Comparison of ENCODE assay signal across 16 mouse cellular contexts in genomic region chr2:101888886-101889285, GRCm38 (mm10).
"Had no signal": no experiment of that assay in that cellular context is flagged by ENCODE, and none has a peak within 500 bp of the region (broad histone marks: within the 10 kb centered on the region; RNA-seq: fewer than 3 reads in every experiment).

No protein-coding gene starts in this region.

- DNase-seq: retina, postnatal 1 day; right cerebral cortex, adult 18-20 months; right cerebral cortex, postnatal 14 days; right cerebral cortex, postnatal 25 days; right cerebral cortex, postnatal 4 days; spleen, adult 18-20 months; thymus, adult 18-20 months; thymus, adult 2 months; thymus, postnatal 14 days; thymus, postnatal 25 days; thymus, postnatal 36 days; thymus, postnatal 4 days had no signal

- H3K4me2 ChIP-seq: neural tube, embryonic 13.5 days; neural tube, embryonic 15.5 days; stomach, embryonic 15.5 days had no signal

- H3K36me3 ChIP-seq: neural tube, embryonic 13.5 days; neural tube, embryonic 15.5 days; stomach, embryonic 15.5 days had no signal

- H3K9ac ChIP-seq: neural tube, embryonic 13.5 days; neural tube, embryonic 15.5 days; stomach, embryonic 15.5 days had no signal

- H3K9me3 ChIP-seq: neural tube, embryonic 13.5 days; neural tube, embryonic 15.5 days; stomach, embryonic 15.5 days had no signal

- H3K27me3 ChIP-seq: neural tube, embryonic 13.5 days; neural tube, embryonic 15.5 days; stomach, embryonic 15.5 days had no signal

- H3K27ac ChIP-seq: neural tube, embryonic 13.5 days; neural tube, embryonic 15.5 days; stomach, embryonic 15.5 days; stomach, postnatal 0 days had no signal

- H3K4me3 ChIP-seq: neural tube, embryonic 13.5 days; neural tube, embryonic 15.5 days; stomach, embryonic 15.5 days had no signal
